Mouse (Mus musculus) liver, adult 2 months (tissue): ENCODE results near the gene Dhx38.

Experiments used
- CTCF ChIP-seq: fragments of 200-500 bp; IDR thresholded peaks from 2 replicates; pipeline ENCODE4 v1.5.1; 2011; ENCODE audit warnings: low read depth, low read length, control low read depth
- POLR2A ChIP-seq: fragments of 200-500 bp; IDR thresholded peaks from 2 replicates; pipeline ENCODE4 v1.6.1; 2011; ENCODE audit warnings: low read length, control low read depth; ENCODE audit not compliant: insufficient read depth; ENCODE audit errors: extremely low read depth

GRCm38 (mm10) chr8:109536703-109537102 is 29.0 kb downstream of the Dhx38 start:
- TF ChIP-seq POLR2A = no peak
- TF ChIP-seq CTCF = peak; percentile 83
